Mouse (Mus musculus) kidney, adult 2 months (tissue): Measurements from ENCODE around the gene Pth2. TPM values are rescaled to one million over a fixed set of nuclear protein-coding genes. Genes with fewer than 3 reads are reported as not detected.
A peak's percentile ranks its signal among the peaks of the same experiment; 100 is the strongest.

Experiments used
- DNase-seq: peaks from one replicate; pipeline ENCODE4 v3.0.0; 2021
- H3K27ac ChIP-seq: fragments of 200-500 bp; 2 replicates; pipeline ENCODE4 v1.5.1; 2012; ENCODE audit warnings: low read depth, low read length, control low read depth, inconsistent platforms; ENCODE audit not compliant: insufficient read depth
- H3K27me3 ChIP-seq: fragments of 200-500 bp; replicated peaks from 2 replicates; pipeline ENCODE4 v1.6.1; 2012; ENCODE audit warnings: mild to moderate bottlenecking, moderate library complexity, low read length, inconsistent platforms; ENCODE audit not compliant: control insufficient read depth, insufficient read depth
- H3K36me3 ChIP-seq: fragments of 200-500 bp; 2 replicates; pipeline ENCODE4 v1.6.1; 2012; ENCODE audit warnings: mild to moderate bottlenecking, moderate library complexity, low read length, inconsistent platforms; ENCODE audit not compliant: control insufficient read depth, insufficient read depth
- H3K4me1 ChIP-seq: fragments of 200-500 bp; 2 replicates; pipeline ENCODE4 v1.6.1; 2011; ENCODE audit warnings: low read length; ENCODE audit not compliant: control insufficient read depth, insufficient read depth
- H3K4me3 ChIP-seq: fragments of 200-500 bp; 2 replicates; pipeline ENCODE4 v1.5.1; 2011; ENCODE audit warnings: mild to moderate bottlenecking, low read depth, low read length, control low read depth; ENCODE audit not compliant: insufficient read depth
- CTCF ChIP-seq: fragments of 200-500 bp; conservative IDR thresholded peaks from 2 replicates; pipeline ENCODE4 v1.5.1; 2011; ENCODE audit warnings: low read depth, mild to moderate bottlenecking, control low read depth, low read length, moderate library complexity, mixed read lengths; ENCODE audit not compliant: insufficient read depth, insufficient read length
- POLR2A ChIP-seq: fragments of 200-500 bp; IDR thresholded peaks from one replicate; pipeline ENCODE4 v1.6.1; 2011; ENCODE audit warnings: low read depth, low read length, control low read depth
- WGBS: fragments of 180-500 bp; shearing (Covaris S2); methylation state at CpG from one replicate; pipeline ENCODE4 v1.1.7; 2018; 5-methylcytosine and 5-hydroxymethylcytosine counted together
- polyA plus RNA-seq: library from polyadenylated mRNA; depleted of rRNA; stranded (reverse); fragments of >200 nt; gene quantifications from 2 replicates; pipeline ENCODE4 v1.2.3, GENCODE M21; 2012

The Pth2 gene
- polyA plus RNA-seq, 1 experiment, result not detected

DNA sequence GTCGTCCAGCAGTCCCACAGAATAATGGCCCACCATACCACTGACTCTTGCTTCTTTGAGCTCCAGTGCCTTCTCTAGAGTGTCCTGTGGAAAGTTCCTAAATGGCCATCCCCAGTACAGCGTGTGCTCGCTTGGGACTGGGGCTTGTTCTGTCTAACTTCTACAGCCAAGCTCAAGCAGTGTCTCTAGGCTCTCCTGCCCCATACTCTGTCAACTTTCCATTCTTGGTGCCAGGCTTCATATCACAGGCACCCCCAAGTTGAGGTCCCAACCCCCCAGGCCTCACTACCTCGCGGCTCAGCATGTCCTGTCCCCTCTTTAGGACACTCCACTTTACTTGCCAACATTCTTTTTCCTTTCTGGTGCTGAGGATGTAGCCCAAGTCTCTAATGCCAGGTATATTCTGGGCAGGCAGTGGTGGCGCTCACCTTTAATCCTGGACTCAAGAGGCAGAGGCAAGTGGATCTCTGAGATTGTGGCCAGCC, 20.4 kb upstream of the Pth2 start:
- TF ChIP-seq POLR2A, result no peak
- no peak for TF ChIP-seq CTCF
- H3K4me1 ChIP-seq, result no peaks in the 10 kb centered on the region; the same call in 1 of the 2 replicates
- DNase-seq, result no peak
- no peaks in the 10 kb centered on the region for H3K36me3 ChIP-seq
- H3K4me3 ChIP-seq, result no peak overlapping the region
- H3K27ac ChIP-seq, result no peak overlapping the region
- 98% methylated on average over 6 of the region's 6 CpGs for WGBS
- H3K27me3 ChIP-seq, result no peaks in the 10 kb centered on the region

DNA sequence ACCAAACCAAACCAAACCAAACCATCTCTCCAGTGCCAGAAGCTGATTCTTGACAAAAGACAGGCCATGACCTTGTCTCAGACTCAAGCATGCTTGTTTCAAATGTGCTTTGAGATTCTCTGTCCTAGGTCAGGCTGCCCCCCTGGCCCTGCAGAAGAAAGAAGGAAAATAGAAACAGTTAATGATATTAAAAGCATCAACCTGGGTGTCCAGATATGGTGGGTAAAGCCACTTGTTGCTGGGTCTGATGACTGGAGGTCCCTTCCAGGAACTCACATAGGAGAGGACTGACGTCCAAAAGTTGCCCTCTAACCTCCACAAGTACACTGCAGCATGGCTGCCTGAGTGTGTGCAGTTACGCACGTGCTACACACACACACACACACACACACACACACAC, 19.9 kb upstream of the Pth2 start:
- H3K27me3 ChIP-seq, result no peaks in the 10 kb centered on the region
- 80% methylated on average over 3 of the region's 3 CpGs for WGBS
- H3K36me3 ChIP-seq, result no peaks in the 10 kb centered on the region
- DNase-seq, result no peak
- H3K4me1 ChIP-seq, result no peaks in the 10 kb centered on the region; the same call in 1 of the 2 replicates
- no peak overlapping the region for H3K4me3 ChIP-seq
- no peak overlapping the region for H3K27ac ChIP-seq
- TF ChIP-seq CTCF (no peak), POLR2A (no peak)

- no peak overlapping the region for H3K27ac ChIP-seq
- peak; percentile 91 for DNase-seq
- TF ChIP-seq CTCF, result peak; percentile 79
- no peak for TF ChIP-seq POLR2A
- no peaks in the 10 kb centered on the region for H3K27me3 ChIP-seq
- H3K4me3 ChIP-seq, result peak overlapping the region; percentile 38
- no peaks in the 10 kb centered on the region; the same call in 1 of the 2 replicates for H3K4me1 ChIP-seq
- H3K36me3 ChIP-seq, result no peaks in the 10 kb centered on the region
- WGBS, result 3% methylated on average over 35 of the region's 35 CpGs
Measured at GRCm38 (mm10) chr7:45161612-45162473, 19.0 kb upstream of the Pth2 start.

- H3K36me3 ChIP-seq, result no peaks in the 10 kb centered on the region
- no peak for DNase-seq
- TF ChIP-seq POLR2A (no peak), CTCF (no peak)
- no peaks in the 10 kb centered on the region; the same call in 1 of the 2 replicates for H3K4me1 ChIP-seq
- WGBS, result 25% methylated on average over 6 of the region's 6 CpGs
- no peaks in the 10 kb centered on the region for H3K27me3 ChIP-seq
- no peak overlapping the region for H3K27ac ChIP-seq
- no peak overlapping the region for H3K4me3 ChIP-seq
Measured at GRCm38 (mm10) chr7:45162551-45162950, 18.2 kb upstream of the Pth2 start.

- no peaks in the 10 kb centered on the region for H3K36me3 ChIP-seq
- no peaks in the 10 kb centered on the region; the same call in 1 of the 2 replicates for H3K4me1 ChIP-seq
- WGBS, result 75% methylated on average over 9 of the region's 9 CpGs
- H3K27me3 ChIP-seq, result peaks cover 2% of the 10 kb centered on the region
- no peak for TF ChIP-seq CTCF
- no peak overlapping the region for H3K27ac ChIP-seq
- H3K4me3 ChIP-seq, result no peak overlapping the region
- no peak for DNase-seq
Measured at GRCm38 (mm10) chr7:45162996-45163615, 17.7 kb upstream of the Pth2 start.

GRCm38 (mm10) chr7:45163735-45164490, 16.9 kb upstream of the Pth2 start, which contains the start of gene Slc17a7:
Slc17a7 (plus strand) TSS chr7:45163949.
- 5% methylated on average over 40 of the region's 41 CpGs for whole genome bisulfite sequencing
- H3K27ac ChIP-seq, result no peak within 1 kb of the TSS
- H3K36me3 ChIP-seq, result no peaks in the 10 kb centered on the region
- peak; percentile 44 for DNase-seq
- no peak for TF ChIP-seq CTCF
- no peak for TF ChIP-seq POLR2A
- no peaks in the 10 kb centered on the region; the same call in 1 of the 2 replicates for H3K4me1 ChIP-seq
- H3K27me3 ChIP-seq, result peaks cover 2% of the 10 kb centered on the region
- 0 out of 2 replicates have a peak within 1 kb of the TSS, but pooled peaks have one; percentile 4 for H3K4me3 ChIP-seq
